Mouse (Mus musculus) kidney, adult 18-20 months (tissue): ENCODE measurements around the gene Rps26.
"Not testable (repeated sequence)": the region's sequence is repeated elsewhere in the genome, so short reads cannot be mapped to it uniquely, and the experiment has no call there.

ENCODE experiments used
- DNase-seq: peaks from one replicate; pipeline ENCODE4 v3.0.0; 2021

Rps26 gene

GRCm38 (mm10) chr10:128640891-128641290, 14.3 kb upstream of the Rps26 start:
- DNase-seq: no peak

GRCm38 (mm10) chr10:128639999-128640398, 13.5 kb upstream of the Rps26 start:
- DNase-seq: no peak

GRCm38 (mm10) chr10:128637011-128637410, 10.5 kb upstream of the Rps26 start:
- DNase-seq: no peak

GRCm38 (mm10) chr10:128636561-128636960, 10.0 kb upstream of the Rps26 start:
- DNase-seq: no peak

GRCm38 (mm10) chr10:128635697-128636096, 9.2 kb upstream of the Rps26 start:
- DNase-seq: no peak

GRCm38 (mm10) chr10:128631571-128631970, 5.0 kb upstream of the Rps26 start:
- DNase-seq: no peak

GRCm38 (mm10) chr10:128630306-128630705, 3.8 kb upstream of the Rps26 start:
- DNase-seq: not testable (repeated sequence)

- DNase-seq: no peak
Measured at GRCm38 (mm10) chr10:128629746-128630145, 3.2 kb upstream of the Rps26 start.

GRCm38 (mm10) chr10:128627398-128628317, 1.1 kb upstream of the Rps26 start:
- no peak for DNase-seq

- DNase-seq: no peak
Measured at GRCm38 (mm10) chr10:128625287-128625894, 1.2 kb downstream of the Rps26 start.

- DNase-seq: not testable (repeated sequence)
Measured at GRCm38 (mm10) chr10:128623106-128623613, 3.4 kb downstream of the Rps26 start.

GRCm38 (mm10) chr10:128622702-128623101, 3.8 kb downstream of the Rps26 start:
- no peak for DNase-seq

- DNase-seq: no peak
Measured at GRCm38 (mm10) chr10:128621986-128622520, 4.5 kb downstream of the Rps26 start.

- no peak for DNase-seq
Measured at GRCm38 (mm10) chr10:128620241-128620640, 6.3 kb downstream of the Rps26 start.

- DNase-seq: not testable (repeated sequence)
Measured at GRCm38 (mm10) chr10:128619148-128619547, 7.4 kb downstream of the Rps26 start.

- no peak for DNase-seq
Measured at GRCm38 (mm10) chr10:128618570-128618969, 8.0 kb downstream of the Rps26 start.

- not testable (repeated sequence) for DNase-seq
Measured at GRCm38 (mm10) chr10:128615798-128616448, 10.6 kb downstream of the Rps26 start.

GRCm38 (mm10) chr10:128614934-128615333, 11.6 kb downstream of the Rps26 start:
- no peak for DNase-seq

GRCm38 (mm10) chr10:128613820-128614219, 12.7 kb downstream of the Rps26 start:
- DNase-seq: not testable (repeated sequence)

GRCm38 (mm10) chr10:128613154-128613440, 13.4 kb downstream of the Rps26 start:
- no peak for DNase-seq

- DNase-seq: peak; percentile 78
Measured at GRCm38 (mm10) chr10:128612433-128613153, 14.0 kb downstream of the Rps26 start.

- no peak for DNase-seq
Measured at GRCm38 (mm10) chr10:128606483-128606882, 20.1 kb downstream of the Rps26 start.
